Mouse (Mus musculus) MEL (cell line): ENCODE results near the gene Snrnp70.

Experiments
- CTCF ChIP-seq, 3 experiments: IDR thresholded peaks in 2 of 3; conservative IDR thresholded peaks in 1 of 3; 2 replicates each; pipeline ENCODE4 v1.5.1; 2011 to 2012; ENCODE audit warnings: low read length in 3 of 3, low read depth in 2 of 3, mild to moderate bottlenecking in 2 of 3, improper control_type of control experiment in 1 of 3, inconsistent platforms in 1 of 3, mixed read lengths in 1 of 3, moderate library complexity in 1 of 3; ENCODE audit not compliant: control insufficient read depth in 1 of 3, insufficient read depth in 1 of 3, poor library complexity in 1 of 3, severe bottlenecking in 1 of 3
- EP300 ChIP-seq, 2 experiments: IDR thresholded peaks; 2 replicates each; pipeline ENCODE4 v1.6.1; 2011; ENCODE audit warnings: improper control_type of control experiment in 2 of 2, low read length in 2 of 2, low read depth in 1 of 2, mild to moderate bottlenecking in 1 of 2
- GATA1 ChIP-seq: IDR thresholded peaks from 2 replicates; pipeline ENCODE4 v1.6.1; 2011; ENCODE audit warnings: low read depth, low read length, improper control_type of control experiment
- KAT2A ChIP-seq: conservative IDR thresholded peaks from 2 replicates; pipeline ENCODE4 v1.6.1; 2012; ENCODE audit warnings: low read depth, low read length, improper control_type of control experiment, inconsistent platforms
- MAZ ChIP-seq: IDR thresholded peaks from 2 replicates; pipeline ENCODE4 v1.6.1; 2012; ENCODE audit warnings: low read depth, mild to moderate bottlenecking, inconsistent platforms, low read length, improper control_type of control experiment
- MXI1 ChIP-seq: IDR thresholded peaks from 2 replicates; pipeline ENCODE4 v1.6.1; 2011; ENCODE audit warnings: mild to moderate bottlenecking, low read depth, low read length, improper control_type of control experiment
- POLR2A ChIP-seq, 2 experiments: IDR thresholded peaks; 2 replicates each; pipeline ENCODE4 v1.6.1; 2011 to 2012; ENCODE audit warnings: low read length in 2 of 2, mild to moderate bottlenecking in 2 of 2, control low read depth in 1 of 2, improper control_type of control experiment in 1 of 2, low read depth in 1 of 2, moderate library complexity in 1 of 2; ENCODE audit not compliant: control insufficient read depth in 1 of 2, insufficient read depth in 1 of 2, poor library complexity in 1 of 2
- TAL1 ChIP-seq: IDR thresholded peaks from 2 replicates; pipeline ENCODE4 v1.6.1; 2012; ENCODE audit warnings: mild to moderate bottlenecking, inconsistent platforms, low read length, moderate library complexity, mixed read lengths
- UBTF ChIP-seq: IDR thresholded peaks from 2 replicates; pipeline ENCODE4 v1.6.1; 2012; ENCODE audit warnings: low read depth, mild to moderate bottlenecking, inconsistent platforms, low read length, improper control_type of control experiment, moderate library complexity, borderline replicate concordance; ENCODE audit not compliant: insufficient read depth
- ZKSCAN1 ChIP-seq: IDR thresholded peaks from 2 replicates; pipeline ENCODE4 v1.6.1; 2012; ENCODE audit warnings: low read depth, mild to moderate bottlenecking, inconsistent platforms, low read length, improper control_type of control experiment, moderate library complexity

DNA sequence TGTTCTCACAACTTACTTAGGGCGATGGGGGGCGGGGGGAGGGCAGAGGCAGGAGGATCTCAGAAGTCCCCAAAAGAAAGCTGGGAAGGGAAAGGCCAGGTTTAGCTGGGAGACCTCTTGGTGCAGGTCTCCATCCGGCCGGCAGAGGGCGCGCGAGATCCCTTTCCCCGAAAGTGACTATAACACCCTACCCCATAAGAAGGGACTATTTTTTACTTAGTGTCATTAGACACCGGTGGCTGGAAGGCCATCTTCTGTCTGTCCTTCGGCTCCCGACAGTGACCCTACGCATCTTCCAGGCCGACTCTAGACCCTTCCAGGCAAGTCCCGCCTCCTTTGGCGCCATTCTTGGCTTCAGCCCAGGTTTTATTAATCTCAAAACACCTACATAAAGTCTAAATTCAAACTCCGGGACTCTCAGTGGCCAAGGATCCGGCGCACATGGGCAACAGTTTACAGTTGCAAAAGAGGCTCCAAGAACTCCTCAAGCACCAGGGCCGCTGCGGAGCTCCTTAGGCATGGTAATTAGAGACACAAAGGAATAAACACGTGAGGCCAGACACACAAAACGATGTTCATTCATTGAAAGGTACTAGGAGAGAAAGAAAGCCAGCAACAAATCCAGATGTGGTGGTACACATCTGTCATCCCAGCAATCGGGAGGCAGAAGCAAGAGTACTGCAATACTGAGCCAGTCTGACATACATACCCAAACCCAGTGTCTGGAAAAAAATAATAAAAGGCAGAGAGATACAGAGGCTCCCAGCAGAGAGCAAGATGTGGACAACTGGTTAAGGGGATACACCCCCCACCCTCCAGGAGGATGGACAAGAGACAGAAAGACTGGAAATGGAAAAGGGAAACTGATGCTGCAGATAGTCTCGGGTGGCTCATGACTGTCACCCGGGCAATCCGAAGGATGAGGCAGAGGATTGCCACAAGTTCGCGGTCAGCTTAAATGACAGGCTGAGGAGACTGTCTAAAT, 9.8 kb upstream of the Snrnp70 start, which contains the start of gene Kcna7:
- TF ChIP-seq CTCF (IDR thresholded peaks at IDR 0.05 in 2 of 3, conservative IDR thresholded peaks at IDR 0.05 in 1 of 3; ENCODE audit: control insufficient read depth in 1 of 3, insufficient read depth in 1 of 3, low read depth in 2 of 3, low read length in 3 of 3, poor library complexity in 1 of 3, severe bottlenecking in 1 of 3) (peak; percentile 89 to 95 (median 91)), MXI1 (0 out of 2 replicates have a peak, but pooled peaks have one; percentile 33), EP300 (IDR thresholded peaks at IDR 0.05; ENCODE audit: low read depth in 1 of 2, low read length in 2 of 2) (no peak), POLR2A (IDR thresholded peaks at IDR 0.05; ENCODE audit: control insufficient read depth in 1 of 2, insufficient read depth in 1 of 2, low read depth in 1 of 2, low read length in 2 of 2, poor library complexity in 1 of 2) (peak in 1 of 2 experiments; percentile 50; a peak in 1 of 4 replicates), MAZ (peak; percentile 44; the same call in 1 of the 2 replicates), GATA1 (no peak), UBTF (no peak), KAT2A (no peak), TAL1 (no peak), ZKSCAN1 (no peak)
